Mouse (Mus musculus) midbrain, embryonic 14.5 days (tissue): ENCODE measurements around the gene Il1r1. TPM values are rescaled to one million over a fixed set of nuclear protein-coding genes. Genes with fewer than 3 reads are reported as not detected.

Experiments used
- ATAC-seq: fragments of 200-750 bp; cut with Nextera tagmentation; 2 replicates; pipeline ENCODE4 v1.8.0; 2017; ENCODE audit warnings: moderate number of reproducible peaks, moderate library complexity; ENCODE audit not compliant: low FRiP score, low TSS enrichment
- DNase-seq: peaks from one replicate; pipeline ENCODE4 v3.0.0-alpha.2; 2015
- H3K27ac ChIP-seq: fragments of 300-500 bp; sonication (generic); replicated peaks from 2 replicates; pipeline ENCODE4 v1.5.1; 2014; ENCODE audit warnings: mild to moderate bottlenecking, low read depth, low read length, moderate library complexity
- H3K27me3 ChIP-seq: fragments of 300-500 bp; sonication (generic); 2 replicates; pipeline ENCODE4 v1.6.1; 2014; ENCODE audit warnings: low read length, control low read depth, mixed read lengths; ENCODE audit not compliant: control insufficient read depth, insufficient read depth
- H3K36me3 ChIP-seq: fragments of 300-500 bp; sonication (generic); 2 replicates; pipeline ENCODE4 v1.6.1; 2014; ENCODE audit warnings: low read length, control low read depth; ENCODE audit not compliant: control insufficient read depth, insufficient read depth
- H3K4me1 ChIP-seq: fragments of 300-500 bp; sonication (generic); 2 replicates; pipeline ENCODE4 v1.6.1; 2014; ENCODE audit warnings: mild to moderate bottlenecking, antibody characterized with exemption, low read length, control low read depth; ENCODE audit not compliant: control insufficient read depth, insufficient read depth
- H3K4me2 ChIP-seq: fragments of 300-500 bp; sonication (generic); 2 replicates; pipeline ENCODE4 v1.6.1; 2014; ENCODE audit warnings: mild to moderate bottlenecking, low read length, moderate library complexity
- H3K4me3 ChIP-seq: fragments of 300-500 bp; sonication (generic); replicated peaks from 2 replicates; pipeline ENCODE4 v1.5.1; 2014; ENCODE audit warnings: low read depth, low read length
- H3K9ac ChIP-seq: fragments of 300-500 bp; sonication (generic); replicated peaks from 2 replicates; pipeline ENCODE4 v1.6.1; 2014; ENCODE audit warnings: mild to moderate bottlenecking, low read length, moderate library complexity
- H3K9me3 ChIP-seq: fragments of 300-500 bp; sonication (generic); 2 replicates; pipeline ENCODE4 v1.6.1; 2016; ENCODE audit warnings: low read length, control low read depth, mixed read lengths; ENCODE audit not compliant: control insufficient read depth
- WGBS: fragments of 180-500 bp; shearing (Covaris S2); extraction: QIAGEN DNeasy Blood & Tissue Kit; methylation state at CpG from one replicate; pipeline ENCODE4 v1.1.7; 2014; 5-methylcytosine and 5-hydroxymethylcytosine counted together
- polyA plus RNA-seq: library from polyadenylated mRNA; unstranded; fragments of >200 nt; fragmentation: Nextera tagmentation; extraction: Ambion mirVana; gene quantifications from 2 replicates; pipeline ENCODE4 v1.2.1, GENCODE M21; 2014

Il1r1 gene
- polyA plus RNA-seq, 1 experiment from 2014 or later = 0.79 TPM

GRCm38 (mm10) chr1:40270415-40270814, 45.5 kb downstream of the Il1r1 start:
- Histone ChIP-seq H3K4me3 (no peak overlapping the region), H3K27ac (no peak overlapping the region), H3K36me3 (no peaks in the 10 kb centered on the region), H3K4me1 (no peaks in the 10 kb centered on the region), H3K27me3 (no peaks in the 10 kb centered on the region), H3K9me3 (no peaks in the 10 kb centered on the region), H3K4me2 (no peak overlapping the region), H3K9ac (no peak overlapping the region)
- WGBS = 94% methylated on average over 12 of the region's 12 CpGs
- no peak for DNase-seq
- ATAC-seq = no peak

DNA sequence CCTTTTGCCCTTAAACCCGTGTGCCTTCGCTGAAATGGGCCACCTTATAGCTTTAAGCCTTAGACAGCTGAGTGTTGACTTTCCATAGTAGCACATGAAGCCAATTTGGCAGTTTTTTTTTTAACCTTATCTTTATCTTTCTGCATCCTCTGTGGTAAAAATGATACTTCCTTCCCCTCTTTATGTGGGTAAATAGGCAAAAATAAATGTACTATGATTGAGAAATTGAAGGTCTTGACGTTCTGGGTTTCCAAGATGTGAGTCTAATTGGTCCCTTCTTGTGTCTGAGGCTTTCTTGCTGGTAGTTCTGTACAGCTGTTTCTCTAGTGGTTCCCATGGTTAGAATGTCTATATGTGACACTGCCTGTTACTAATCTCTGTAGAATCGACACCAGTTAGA, 46.2 kb downstream of the Il1r1 start:
- no peaks in the 10 kb centered on the region for H3K27me3 ChIP-seq
- H3K4me2 ChIP-seq = no peak overlapping the region
- H3K27ac ChIP-seq = no peak overlapping the region
- no peaks in the 10 kb centered on the region for H3K9me3 ChIP-seq
- H3K9ac ChIP-seq = no peak overlapping the region
- H3K4me1 ChIP-seq = no peaks in the 10 kb centered on the region
- no peaks in the 10 kb centered on the region for H3K36me3 ChIP-seq
- no peak for DNase-seq
- H3K4me3 ChIP-seq = no peak overlapping the region
- ATAC-seq = no peak
- WGBS = 90% methylated on average over 4 of the region's 4 CpGs

GRCm38 (mm10) chr1:40271486-40272055, 46.7 kb downstream of the Il1r1 start:
- WGBS = 95% methylated on average over 10 of the region's 10 CpGs
- no peak for ATAC-seq
- no peak for DNase-seq
- no peaks in the 10 kb centered on the region for H3K36me3 ChIP-seq
- H3K9me3 ChIP-seq = no peaks in the 10 kb centered on the region
- H3K27ac ChIP-seq = no peak overlapping the region
- no peaks in the 10 kb centered on the region for H3K27me3 ChIP-seq
- H3K4me2 ChIP-seq = no peak overlapping the region
- no peak overlapping the region for H3K9ac ChIP-seq
- no peaks in the 10 kb centered on the region for H3K4me1 ChIP-seq
- no peak overlapping the region for H3K4me3 ChIP-seq

DNA sequence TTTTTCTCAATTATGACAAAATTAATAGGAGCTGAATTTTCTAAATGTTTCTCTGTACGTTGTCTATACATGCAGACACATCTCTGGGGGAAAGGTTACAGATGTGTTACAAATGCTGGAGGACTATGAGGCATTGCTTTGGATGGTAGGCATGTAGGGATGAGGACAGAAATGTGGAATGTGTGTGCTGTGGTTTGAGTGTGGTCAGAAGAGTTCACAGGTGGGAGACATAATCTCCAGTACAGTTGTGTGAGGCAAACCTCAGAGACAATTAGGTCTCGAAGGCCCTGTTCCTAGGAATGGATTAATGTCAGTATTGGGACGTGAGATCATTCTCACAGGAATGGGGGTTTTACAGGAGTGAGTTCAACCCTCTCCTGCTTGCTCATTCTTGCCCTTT, 47.3 kb downstream of the Il1r1 start:
- ATAC-seq = no peak
- H3K9me3 ChIP-seq = no peaks in the 10 kb centered on the region
- WGBS = 87% methylated on average over 3 of the region's 3 CpGs

DNA sequence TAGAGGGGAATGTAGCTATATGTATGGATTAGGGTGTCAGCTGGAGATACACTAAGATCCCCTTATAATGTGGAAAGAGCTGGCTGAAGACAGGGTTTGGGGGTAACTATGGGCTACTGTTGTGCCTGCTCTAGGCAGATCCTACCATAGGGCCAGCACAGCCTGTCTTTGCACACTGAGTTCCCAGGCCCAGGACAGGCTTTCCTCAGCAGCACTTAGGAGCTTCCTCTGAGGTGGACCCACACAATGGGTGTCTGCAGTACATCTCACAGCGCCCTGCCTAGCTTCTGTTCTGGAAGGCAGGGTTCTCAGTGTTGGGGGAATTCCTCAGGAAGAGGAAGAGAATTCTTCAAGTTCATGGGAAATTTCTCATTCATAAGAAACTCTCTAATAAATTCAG, 48.6 kb downstream of the Il1r1 start:
- Histone ChIP-seq H3K4me1 (no peaks in the 10 kb centered on the region), H3K4me3 (no peak overlapping the region), H3K9ac (no peak overlapping the region), H3K36me3 (no peaks in the 10 kb centered on the region), H3K4me2 (no peak overlapping the region), H3K27ac (no peak overlapping the region), H3K9me3 (no peaks in the 10 kb centered on the region), H3K27me3 (no peaks in the 10 kb centered on the region)
- 100% methylated on average over 1 of the region's 1 CpGs for WGBS
- no peak for ATAC-seq
- no peak for DNase-seq

More for the DNA sequence above, 47.3 kb downstream of the Il1r1 start:
- no peak for DNase-seq
- H3K27me3 ChIP-seq = no peaks in the 10 kb centered on the region
- no peak overlapping the region for H3K4me3 ChIP-seq
- no peaks in the 10 kb centered on the region for H3K36me3 ChIP-seq
- H3K27ac ChIP-seq = no peak overlapping the region
- H3K4me1 ChIP-seq = no peaks in the 10 kb centered on the region
- no peak overlapping the region for H3K4me2 ChIP-seq
- H3K9ac ChIP-seq = no peak overlapping the region

DNA sequence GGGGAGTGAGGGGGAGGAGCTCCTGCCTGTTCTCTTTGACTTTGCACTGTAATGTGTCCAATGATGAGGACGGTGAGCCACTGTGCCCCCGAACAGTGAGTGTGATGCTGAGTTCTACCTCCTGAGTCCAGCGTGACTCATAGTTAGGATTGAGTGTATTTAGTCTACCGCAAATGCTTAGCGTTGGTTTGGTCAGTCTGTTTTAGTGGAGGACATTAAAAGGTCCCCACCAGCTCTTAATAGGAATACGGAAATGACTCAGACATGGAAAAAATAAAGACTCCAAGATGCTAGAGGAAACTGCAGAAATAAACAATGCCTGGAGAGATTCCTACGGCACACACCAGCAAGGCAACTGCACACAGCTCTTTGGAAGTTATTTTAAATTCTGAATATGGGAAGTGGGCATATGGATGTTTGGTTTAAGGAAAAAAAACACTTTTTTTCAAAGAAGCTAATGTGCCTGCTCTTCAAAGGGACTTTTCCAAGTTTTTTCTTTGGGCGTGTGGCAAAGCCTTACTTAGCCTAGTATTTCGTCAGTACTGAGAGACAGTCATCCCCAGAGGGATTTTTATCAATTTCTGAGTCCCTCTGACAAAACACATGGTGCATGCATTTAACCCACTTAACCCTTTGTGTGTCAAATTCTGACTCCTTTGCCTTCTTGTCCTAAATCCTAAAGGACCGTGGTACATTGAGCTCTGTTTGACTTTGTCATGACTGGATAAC, 50.6 kb downstream of the Il1r1 start:
- ATAC-seq (no peak), DNase-seq (no peak)
- WGBS = 82% methylated on average over 10 of the region's 10 CpGs
- Histone ChIP-seq H3K9me3 (no peaks in the 10 kb centered on the region), H3K4me3 (no peak overlapping the region), H3K27me3 (no peaks in the 10 kb centered on the region), H3K4me1 (no peaks in the 10 kb centered on the region), H3K9ac (no peak overlapping the region), H3K4me2 (no peak overlapping the region), H3K27ac (no peak overlapping the region), H3K36me3 (no peaks in the 10 kb centered on the region)

DNA sequence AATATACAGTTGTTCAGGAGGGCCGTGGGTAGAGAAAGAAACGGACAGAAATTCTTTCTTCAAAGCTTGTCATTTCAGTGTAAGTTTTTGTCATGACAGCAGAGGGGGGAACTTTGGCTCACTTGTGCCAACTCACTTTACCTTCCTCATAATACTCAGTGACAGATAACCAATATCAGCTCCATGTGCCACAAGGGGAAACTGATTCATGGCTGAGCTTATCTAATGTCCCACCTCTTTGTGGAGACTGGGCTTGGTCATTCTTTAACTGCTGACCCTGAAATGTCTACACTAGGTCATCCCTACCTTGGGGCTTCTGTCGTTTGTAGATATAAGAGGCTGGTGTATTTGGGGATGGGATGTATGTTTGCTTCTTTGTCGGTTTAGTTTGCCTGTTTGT, 53.1 kb downstream of the Il1r1 start:
- H3K36me3 ChIP-seq = no peaks in the 10 kb centered on the region
- no peaks in the 10 kb centered on the region for H3K9me3 ChIP-seq
- H3K4me3 ChIP-seq = no peak overlapping the region
- H3K4me1 ChIP-seq = no peaks in the 10 kb centered on the region
- H3K9ac ChIP-seq = no peak overlapping the region
- ATAC-seq (no peak), DNase-seq (no peak)
- H3K27ac ChIP-seq = no peak overlapping the region
- no peaks in the 10 kb centered on the region for H3K27me3 ChIP-seq
- WGBS = 91% methylated on average over 4 of the region's 4 CpGs
- H3K4me2 ChIP-seq = no peak overlapping the region

GRCm38 (mm10) chr1:40278720-40279119, 53.8 kb downstream of the Il1r1 start:
- H3K4me3 ChIP-seq = no peak overlapping the region
- DNase-seq (no peak), ATAC-seq (no peak)
- no peaks in the 10 kb centered on the region for H3K36me3 ChIP-seq
- H3K4me1 ChIP-seq = no peaks in the 10 kb centered on the region
- H3K9ac ChIP-seq = no peak overlapping the region
- H3K4me2 ChIP-seq = no peak overlapping the region
- no peaks in the 10 kb centered on the region for H3K9me3 ChIP-seq
- no peak overlapping the region for H3K27ac ChIP-seq
- no peaks in the 10 kb centered on the region for H3K27me3 ChIP-seq
- WGBS = 72% methylated on average over 2 of the region's 2 CpGs

DNA sequence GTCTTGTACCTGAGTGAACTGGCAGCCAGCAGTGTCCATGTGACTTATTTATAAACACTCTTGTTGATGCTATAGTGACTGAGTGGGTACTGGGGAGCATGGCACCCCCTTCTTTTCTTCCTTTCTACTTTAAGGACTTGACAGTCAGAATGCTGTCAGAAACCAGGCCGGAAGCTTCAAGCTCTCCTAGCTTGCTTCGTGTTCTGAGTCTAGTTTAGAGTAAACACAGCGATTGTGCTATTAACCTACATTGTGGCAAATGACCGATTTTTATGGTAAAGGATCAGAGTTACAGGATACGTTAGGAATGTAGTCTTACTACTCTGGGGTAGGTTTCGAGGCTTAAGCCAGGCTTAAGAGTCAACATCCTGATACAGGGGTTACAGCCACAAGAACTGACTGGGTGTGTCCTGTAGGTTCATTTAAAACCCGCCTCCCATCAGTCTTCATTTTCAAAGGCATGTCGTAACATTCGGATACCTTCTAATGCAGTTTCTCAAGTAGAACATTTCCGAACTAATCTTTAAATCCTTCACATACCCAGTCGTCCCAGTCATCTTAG, 54.4 kb downstream of the Il1r1 start:
- Histone ChIP-seq H3K27me3 (no peaks in the 10 kb centered on the region), H3K4me1 (no peaks in the 10 kb centered on the region), H3K9ac (no peak overlapping the region), H3K36me3 (no peaks in the 10 kb centered on the region), H3K4me2 (no peak overlapping the region), H3K4me3 (no peak overlapping the region), H3K9me3 (no peaks in the 10 kb centered on the region), H3K27ac (no peak overlapping the region)
- DNase-seq = no peak
- no peak for ATAC-seq
- WGBS = 94% methylated on average over 11 of the region's 11 CpGs
